ENCODE assay signal across 21 mouse cellular contexts in genomic region chrX:156598070-156598469, GRCm38 (mm10).
DNase-seq lines count a peak whose midpoint lies in the region; ATAC-seq and TF ChIP-seq lines count a peak whose summit lies in the region.
"Had no signal": no experiment of that assay in that cellular context is flagged by ENCODE, and none has a peak within 500 bp of the region (broad histone marks: within the 10 kb centered on the region; RNA-seq: fewer than 3 reads in every experiment).

No protein-coding gene starts in this region.

- no peaks in the 10 kb centered on the region for H3K79me2 ChIP-seq in myocyte (ENCODE audit: control insufficient read depth, insufficient read depth)

- no peak for TF ChIP-seq POLR2A in myocyte (IDR thresholded peaks at IDR 0.05; ENCODE audit: insufficient read length, low read depth)

- H3ac ChIP-seq in myocyte (ENCODE audit: control insufficient read depth, insufficient read length): no peak overlapping the region

- no peaks in the 10 kb centered on the region for H3K36me3 ChIP-seq in myocyte (ENCODE audit: control insufficient read depth, insufficient read depth)
- H3K36me3 ChIP-seq: embryonic facial prominence, embryonic 10.5 days; embryonic facial prominence, embryonic 12.5 days; forebrain, embryonic 12.5 days had no signal

- ATAC-seq in inflammation-experienced regulatory T-cells, adult 6 months: no peak
- no peak for ATAC-seq in cerebellum, adult (ENCODE audit: insufficient number of reproducible peaks, low FRiP score, low TSS enrichment)
- ATAC-seq: activated CD4-positive, CD25-positive, alpha-beta regulatory T cell, adult 4 months; forebrain, embryonic 14.5 days; forebrain, embryonic 16.5 days; Patski had no signal

- DNase-seq in 416B (ENCODE audit: low read depth) (peak; percentile 2), NIH3T3 (ENCODE audit: low read depth) (peak; percentile 30), MN1 (ENCODE audit: low spot score) (no peak)
- DNase-seq: adrenal gland, adult 2 months; adrenal gland, postnatal 10 days; adrenal gland, postnatal 25 days; cerebellum, adult 11-12 months; cerebellum, adult 2 months; cerebellum, adult 9-10 months; cerebellum, postnatal 10 days; cerebellum, postnatal 25 days had no signal

- H3K4me3 ChIP-seq in myocyte: no peak overlapping the region
- H3K4me3 ChIP-seq: embryonic facial prominence, embryonic 10.5 days; embryonic facial prominence, embryonic 12.5 days; forebrain, embryonic 12.5 days had no signal

- no peaks in the 10 kb centered on the region for H3K27me3 ChIP-seq in myocyte (ENCODE audit: control insufficient read depth, insufficient read depth, insufficient read length)
- H3K27me3 ChIP-seq: embryonic facial prominence, embryonic 12.5 days; forebrain, embryonic 12.5 days had no signal

- H3K4me2 ChIP-seq in myocyte (ENCODE audit: low read depth): no peak overlapping the region
- H3K4me2 ChIP-seq: embryonic facial prominence, embryonic 12.5 days; forebrain, embryonic 12.5 days had no signal

TF ChIP-seq in myocyte, 11 proteins besides CTCF, POLR2A, EP300 and RAD21:
- TF ChIP-seq MYOD1 (IDR thresholded peaks at IDR 0.05; ENCODE audit: control insufficient read depth in 1 of 3, insufficient read length in 2 of 3, low read depth in 2 of 3) (no peak), SRF (IDR thresholded peaks at IDR 0.05; ENCODE audit: control insufficient read depth, insufficient read length, low read depth) (no peak), CEBPB (IDR thresholded peaks at IDR 0.05; ENCODE audit: insufficient read depth, poor library complexity, severe bottlenecking) (peak; percentile 57; the same call in 1 of the 2 replicates)
TF ChIP-seq in myocyte: peak in this region for 1.
